Mouse (Mus musculus) MEL-GATA-1-ER (cell line): Measurements from ENCODE around the gene Pdia6.

Experiments
- DNase-seq: peaks from one replicate; pipeline ENCODE4 v3.0.0-alpha.2; 2012; ENCODE audit warnings: low read depth; ENCODE audit errors: extremely low read depth

The Pdia6 gene

DNA sequence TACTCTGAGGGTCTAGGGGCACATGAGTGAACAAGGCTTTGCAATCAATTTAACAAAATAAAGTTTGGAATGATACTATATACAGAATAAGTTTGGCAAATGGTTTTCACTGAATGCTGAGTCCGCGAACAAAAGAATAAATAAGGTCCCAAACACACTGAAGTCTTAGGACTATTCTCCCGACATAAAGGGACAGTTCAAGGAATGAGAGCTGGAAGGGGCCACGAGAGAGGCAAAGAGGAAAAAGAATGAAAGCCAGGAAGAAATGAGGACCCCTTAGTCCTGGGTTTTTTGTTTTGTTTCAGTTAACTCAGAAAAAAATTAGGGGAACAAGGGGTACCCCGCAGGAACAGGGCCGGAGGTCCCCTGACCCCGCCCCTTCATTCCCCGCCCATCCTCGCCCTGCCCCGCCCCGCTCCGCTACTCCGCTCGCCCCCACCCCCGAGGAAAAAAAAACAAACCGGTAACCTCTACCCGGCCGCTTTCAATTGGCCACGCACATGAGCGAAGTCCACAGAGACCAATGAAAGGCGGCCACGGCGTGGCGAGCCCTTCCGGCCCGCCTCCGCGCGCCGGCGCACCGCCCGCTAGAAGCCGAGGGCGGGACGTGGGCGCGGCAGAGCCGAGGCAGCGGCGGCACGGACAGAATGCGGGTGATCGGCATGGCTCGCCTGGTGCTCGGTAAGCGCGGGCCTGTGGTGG lies at the start of gene Pdia6:
TSS of gene Pdia6 (plus strand) at position 575 of the 702 bp plus-strand sequence.
- DNase-seq, result peak; percentile 80

DNA sequence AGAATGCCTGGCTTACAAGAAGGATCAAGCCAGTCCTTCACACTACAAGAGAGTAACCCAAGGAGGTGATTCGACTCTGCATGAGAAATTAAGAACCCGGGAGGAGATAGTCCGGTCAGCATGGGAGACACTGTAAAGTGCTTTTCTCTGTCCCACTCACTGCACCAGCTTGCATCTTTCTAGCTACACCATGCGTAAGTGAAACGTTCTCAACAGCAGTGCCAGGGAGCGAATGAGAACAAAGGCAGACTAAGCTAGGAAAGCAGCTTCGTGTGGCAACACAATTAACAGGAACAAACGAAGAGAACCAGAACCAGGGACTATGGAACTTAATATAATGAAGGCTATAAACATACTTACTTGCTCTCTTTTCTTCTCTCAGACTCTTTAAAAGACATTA lies 48.0 kb upstream of the Pdia6 start:
- no peak for DNase-seq

DNA sequence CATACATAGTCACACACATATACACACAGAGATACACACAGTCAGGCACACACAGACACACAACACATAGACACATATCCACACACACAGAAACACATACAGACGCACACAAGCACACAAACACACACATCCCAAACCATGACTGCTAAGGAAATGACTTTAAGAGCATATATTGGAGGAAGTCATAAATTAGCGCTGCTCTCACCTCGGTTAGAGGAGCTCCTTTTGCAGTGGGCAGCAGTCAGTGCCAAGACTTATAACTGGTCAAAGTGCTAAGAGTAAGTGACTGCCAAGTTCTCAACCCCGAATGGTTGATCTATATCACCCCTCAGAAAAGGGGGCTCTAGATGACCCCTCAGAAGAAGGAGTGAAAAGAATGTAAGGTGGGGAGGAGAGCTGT lies 47.2 kb upstream of the Pdia6 start:
- DNase-seq, result no peak

DNA sequence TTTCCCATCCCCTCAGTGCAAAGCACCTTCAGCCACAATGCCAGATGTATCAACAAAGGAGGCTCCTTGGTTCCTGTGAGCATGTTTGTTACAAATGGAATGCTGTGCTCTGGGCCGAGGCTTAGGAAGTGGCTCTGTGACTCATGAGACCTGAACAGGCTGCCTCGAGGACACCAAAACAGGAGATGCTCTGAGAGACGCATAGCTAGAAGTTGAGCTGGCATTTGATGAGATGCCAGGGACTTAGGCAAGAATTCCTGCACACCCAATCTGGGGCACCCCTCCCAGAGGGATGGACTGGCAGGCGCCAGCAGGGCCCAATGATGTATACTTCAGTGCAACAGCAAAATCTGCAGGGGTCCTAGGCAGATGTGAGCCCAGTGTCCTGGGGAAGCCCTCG lies 45.7 kb upstream of the Pdia6 start:
- no peak for DNase-seq

DNA sequence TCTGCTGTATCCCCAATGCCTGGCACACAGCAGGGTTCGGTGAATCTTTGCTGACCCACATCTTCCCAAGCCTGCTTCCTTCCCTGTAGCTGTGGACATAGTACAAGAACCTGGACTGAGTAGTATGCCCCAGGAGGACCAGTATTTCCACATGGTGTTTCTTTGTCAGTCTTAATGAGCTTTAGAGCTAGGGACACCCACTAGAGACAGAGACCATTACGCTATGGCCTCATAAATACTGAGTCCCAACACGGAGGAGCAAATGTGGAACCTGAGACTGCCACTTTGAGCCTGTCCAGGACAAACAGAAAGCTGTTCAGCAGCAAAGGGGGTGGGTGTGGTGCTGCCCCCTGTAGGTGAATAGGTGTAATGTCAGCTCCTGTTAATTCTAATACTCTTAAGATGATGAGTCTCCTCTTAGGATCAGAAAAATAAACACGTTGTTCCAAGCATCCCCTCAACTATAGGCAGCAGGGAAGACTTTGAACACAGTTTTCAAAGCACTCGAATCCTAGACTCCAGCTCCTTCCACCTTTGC lies 44.4 kb upstream of the Pdia6 start:
- peak; percentile 7 for DNase-seq

DNA sequence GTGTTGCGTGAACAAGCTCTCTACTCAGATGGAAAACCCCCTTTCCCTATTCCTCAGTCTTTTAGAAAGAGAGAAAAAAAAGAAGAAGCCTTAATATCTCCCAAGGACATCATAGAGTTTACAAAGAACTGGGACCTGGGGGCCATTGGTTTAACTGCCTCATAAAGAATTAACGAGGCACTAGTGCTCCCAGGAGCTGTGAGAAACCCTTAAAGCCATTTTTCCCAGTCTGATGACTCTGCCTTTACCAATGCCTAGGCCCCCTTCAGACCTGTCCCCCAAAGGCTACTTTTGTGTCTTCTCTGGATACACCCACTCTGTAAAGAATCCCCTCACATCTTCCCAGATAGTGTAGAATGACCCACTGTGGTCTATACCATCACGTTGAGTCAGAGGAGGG lies 43.3 kb upstream of the Pdia6 start:
- DNase-seq, result no peak

DNA sequence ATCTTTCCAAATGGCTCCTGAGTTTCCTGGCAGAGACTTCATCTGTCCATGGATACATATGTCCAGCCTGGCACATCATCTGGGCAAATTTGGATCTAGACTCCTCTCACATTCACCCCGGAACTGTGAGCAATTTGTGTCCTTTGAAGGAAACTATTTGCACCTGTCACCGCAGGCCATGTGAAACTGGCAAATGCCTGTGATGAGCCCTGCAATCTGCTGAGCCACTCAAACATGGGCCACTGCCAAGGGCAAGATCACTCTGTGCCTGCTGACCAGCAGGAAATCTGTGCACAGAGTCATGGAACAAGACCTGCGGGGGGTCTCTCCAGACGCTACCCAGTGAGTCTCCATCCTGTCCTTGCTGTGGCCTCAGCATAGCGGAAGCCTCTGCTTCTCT lies 41.3 kb upstream of the Pdia6 start:
- no peak for DNase-seq

DNA sequence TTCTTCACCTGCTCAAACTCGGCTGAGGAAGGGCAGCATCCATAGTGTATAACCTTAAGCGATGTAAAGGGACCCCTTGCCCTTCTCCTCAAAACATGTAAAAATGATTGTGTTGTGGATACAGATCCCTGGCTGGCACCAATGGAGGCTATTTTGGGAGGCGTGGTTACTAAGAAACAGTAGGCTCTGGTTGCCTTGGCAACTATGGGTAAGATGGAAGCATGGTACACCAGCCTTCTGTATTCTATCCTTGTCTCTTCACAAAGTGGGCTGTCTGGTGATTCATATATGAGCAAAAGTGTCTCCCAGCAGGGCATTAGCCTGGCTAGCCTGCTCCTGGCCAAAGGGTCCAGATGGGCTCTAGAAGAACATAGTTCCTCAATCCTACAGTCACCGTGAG lies 38.4 kb upstream of the Pdia6 start:
- DNase-seq, result no peak

DNA sequence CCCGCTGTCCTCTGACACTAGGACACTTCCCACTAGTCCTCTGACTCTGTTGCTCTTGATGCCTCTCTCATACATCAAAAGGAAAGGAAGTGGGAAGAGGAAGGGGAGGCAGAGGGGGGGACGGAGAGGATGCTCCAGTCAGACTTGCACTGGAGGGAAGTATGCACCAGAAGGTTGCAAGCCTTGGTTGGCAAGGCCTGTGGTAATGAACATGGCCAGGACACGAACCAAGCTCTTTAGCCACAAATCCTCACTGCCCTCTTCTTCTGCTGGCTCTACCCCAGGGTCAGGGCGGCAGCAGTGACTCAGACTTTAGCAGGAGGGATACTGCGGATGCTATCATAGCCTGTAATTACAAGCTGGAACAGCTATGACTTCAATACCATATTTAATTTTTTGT lies 35.8 kb upstream of the Pdia6 start:
- no peak for DNase-seq

DNA sequence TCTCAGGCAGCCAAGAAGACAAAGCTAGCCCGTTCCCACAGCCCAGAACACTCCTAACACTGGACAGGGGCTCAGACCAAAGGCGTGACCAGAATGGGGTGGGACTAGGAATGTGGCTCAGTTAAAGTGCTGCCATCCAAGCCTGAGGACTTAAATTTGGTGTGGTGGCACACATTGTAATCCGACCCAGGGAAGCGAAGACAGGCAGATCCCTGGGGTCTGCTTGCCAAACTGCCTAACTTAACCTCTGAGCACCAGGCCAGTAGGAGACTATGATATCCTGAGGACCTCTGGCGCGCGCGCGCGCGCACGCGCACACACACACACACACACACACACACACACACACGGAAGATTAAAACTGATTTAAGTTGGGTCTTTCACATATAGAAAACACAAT lies 34.8 kb upstream of the Pdia6 start:
- no peak for DNase-seq

DNA sequence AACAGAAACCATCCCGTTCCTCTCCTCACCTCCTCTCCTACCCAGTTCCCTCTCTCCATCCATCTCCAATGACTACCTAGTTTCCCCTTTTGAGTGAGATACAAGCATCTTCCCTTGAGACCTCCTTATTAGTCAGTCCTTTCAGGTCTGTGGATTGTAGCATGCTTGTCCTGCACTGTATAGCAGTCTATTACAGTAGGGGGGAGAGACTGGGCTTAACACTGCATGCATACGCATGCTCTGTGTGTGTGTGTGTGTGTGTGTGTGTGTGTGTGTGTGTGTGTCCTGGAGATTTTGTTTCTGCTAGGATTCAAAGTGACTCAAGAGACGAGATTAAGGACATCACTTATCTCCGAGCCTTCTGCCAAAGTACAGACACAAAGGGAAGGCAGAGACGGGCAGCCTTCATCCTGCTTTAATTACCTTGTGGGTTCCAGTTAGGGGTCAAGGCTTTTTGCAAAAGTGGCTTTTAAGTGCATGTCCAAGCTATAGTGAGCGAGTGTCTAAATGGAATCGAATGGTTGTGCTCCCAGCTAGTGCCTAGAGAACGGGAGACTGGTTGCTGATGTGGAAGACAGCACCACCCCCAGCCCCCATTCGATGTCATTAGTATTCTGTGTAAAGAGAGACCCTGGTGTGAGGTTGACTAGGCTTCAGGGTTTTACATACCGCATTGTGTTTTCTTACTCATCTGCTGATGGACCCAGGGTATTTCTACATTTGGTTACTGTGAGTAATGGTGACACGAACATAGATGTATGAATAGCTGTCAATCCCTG lies 30.6 kb upstream of the Pdia6 start:
- DNase-seq, result no peak

DNA sequence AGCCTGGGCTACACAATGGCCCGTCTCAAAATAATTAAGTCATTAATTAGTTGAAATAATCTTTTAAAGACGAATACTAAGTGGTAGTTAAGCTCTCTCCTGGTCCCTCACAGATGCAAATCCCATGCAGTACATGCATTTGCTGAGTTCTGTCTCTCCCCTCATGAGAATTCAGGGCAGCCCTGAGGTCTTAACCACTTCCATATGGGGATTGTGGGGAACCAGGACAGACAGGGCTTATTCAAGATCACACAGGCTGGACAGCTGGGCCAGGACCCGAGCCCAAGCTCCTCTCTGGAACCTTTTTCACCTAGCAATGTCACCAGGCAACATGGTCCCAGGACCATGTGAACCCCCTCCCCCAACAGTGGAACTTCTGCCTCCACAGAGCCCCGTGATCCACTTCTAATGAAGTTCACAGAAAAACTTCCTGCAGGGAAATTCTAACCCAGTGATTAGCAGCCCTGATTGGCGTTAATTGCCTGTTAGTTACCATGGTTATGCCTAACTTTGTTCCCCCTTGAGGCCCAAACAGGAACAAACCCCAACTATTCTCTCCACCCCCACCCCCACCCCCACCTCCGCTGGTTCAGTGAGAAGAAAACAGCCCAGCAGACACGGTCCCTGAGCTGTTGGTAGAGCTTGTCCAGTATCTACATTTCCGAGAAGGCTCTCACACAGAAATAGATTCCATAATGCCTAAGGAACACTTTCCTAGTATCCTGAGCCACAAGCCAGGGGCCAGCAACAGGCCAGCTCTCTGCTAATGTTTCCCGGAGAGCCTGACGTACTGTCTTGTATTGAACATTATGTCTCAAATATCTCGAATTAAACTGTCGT lies 27.5 kb upstream of the Pdia6 start:
- no peak for DNase-seq

DNA sequence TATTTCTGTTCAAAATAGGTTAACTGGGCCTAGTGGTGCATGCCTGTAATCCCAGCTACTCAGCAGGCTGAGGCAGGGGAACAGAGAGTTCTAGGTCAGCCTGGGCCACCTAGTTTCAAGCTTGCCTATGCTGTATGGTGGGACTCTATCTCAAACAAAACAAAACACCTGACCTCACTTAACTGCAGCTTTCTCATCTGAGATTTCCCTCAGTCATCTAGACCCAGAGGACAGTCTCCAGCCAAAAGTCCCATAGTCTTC lies 27.0 kb upstream of the Pdia6 start:
- no peak for DNase-seq

DNA sequence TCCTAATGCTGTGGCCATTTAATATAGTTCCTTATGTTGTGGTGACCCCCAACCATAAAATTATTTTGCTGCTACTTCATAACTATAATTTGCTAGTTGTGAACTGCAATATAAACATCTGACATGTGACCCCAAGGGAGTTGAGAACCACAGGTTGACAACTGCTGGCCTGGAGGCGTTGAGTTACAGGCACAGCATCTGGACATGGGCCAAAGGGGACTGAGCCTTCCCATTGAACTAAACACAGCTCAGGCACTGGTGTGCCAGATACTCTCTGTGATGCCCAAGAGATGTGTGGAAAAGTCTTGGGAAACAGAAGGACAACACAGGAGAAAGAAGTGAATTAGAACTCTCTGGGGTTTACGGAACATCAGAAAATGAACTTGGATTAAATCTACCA lies 25.3 kb upstream of the Pdia6 start:
- DNase-seq, result no peak

DNA sequence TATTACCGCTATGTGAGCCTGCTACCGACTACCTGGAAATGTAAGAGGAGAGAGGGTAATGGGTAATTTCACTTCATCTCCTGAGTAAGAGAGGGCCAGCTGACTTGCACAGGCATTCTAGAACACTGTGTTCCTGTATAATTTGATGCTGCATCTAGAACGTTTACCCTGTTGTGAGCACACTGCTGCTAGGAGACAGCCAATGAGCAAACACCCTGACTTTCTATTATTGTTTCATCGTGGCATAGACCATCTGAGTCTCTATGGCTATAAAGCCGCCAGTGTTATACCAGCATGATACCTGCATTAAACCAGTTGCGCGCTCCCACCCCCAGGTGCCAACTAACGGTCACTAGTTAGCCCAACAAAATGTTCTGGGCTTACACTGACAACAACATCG lies 24.7 kb upstream of the Pdia6 start:
- no peak for DNase-seq

DNA sequence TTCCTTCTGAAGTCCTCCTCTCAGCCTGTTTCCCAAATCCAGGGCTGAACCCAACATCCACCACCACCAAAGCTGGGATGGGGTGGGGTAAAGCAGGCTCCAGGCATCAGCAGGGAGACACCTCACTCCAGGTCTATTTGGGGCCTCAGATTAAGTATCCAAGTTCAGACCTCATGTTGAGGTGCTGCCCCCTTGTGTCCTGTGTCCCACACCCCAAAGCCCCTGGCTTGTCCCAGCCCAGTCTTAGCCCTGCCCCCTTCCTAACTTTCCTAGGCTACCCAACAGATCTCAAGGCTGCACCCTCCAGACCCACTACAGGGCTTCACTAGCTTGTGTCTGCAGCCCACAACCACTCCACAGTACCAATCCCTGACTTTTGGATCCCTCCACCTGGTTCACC lies 24.3 kb upstream of the Pdia6 start:
- no peak for DNase-seq

DNA sequence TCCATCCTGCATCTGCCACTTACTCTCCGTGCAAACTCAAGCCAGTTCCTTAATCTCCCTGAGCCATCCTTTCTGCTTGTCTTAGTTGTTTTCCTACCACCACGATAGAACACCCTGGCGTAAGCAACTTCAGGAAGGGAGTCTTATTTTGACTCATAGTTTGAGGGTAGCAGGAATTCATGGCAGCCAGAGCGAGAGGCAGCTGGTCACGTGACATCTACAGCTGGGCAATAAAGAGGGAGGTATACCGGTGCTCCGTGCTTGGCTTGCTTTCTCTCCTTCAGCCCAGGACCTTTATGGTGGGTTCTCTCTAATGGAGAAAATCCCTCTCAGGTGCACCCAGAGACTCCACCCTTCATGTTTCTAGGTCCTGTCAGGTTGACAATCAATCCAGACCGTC lies 15.4 kb upstream of the Pdia6 start:
- DNase-seq, result no peak

DNA sequence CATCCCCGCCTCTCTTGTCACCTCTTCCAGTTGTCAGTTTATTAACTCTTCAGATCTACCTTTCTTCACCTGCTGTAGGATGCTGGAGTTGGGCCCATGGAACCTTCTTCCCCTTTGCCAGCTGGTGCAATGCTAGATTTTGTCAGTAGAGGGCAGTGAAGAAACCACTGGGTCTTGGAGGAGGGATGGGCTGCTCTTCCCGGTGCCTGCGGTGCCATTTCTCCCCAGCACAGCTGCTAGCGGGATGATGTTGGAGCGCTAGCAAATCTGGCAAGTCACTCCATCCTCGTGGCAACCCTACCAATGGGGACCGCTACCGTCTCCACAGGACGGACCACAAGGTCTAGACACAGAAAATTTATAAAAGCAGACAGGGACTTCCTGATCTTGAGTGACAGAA lies 13.3 kb upstream of the Pdia6 start:
- DNase-seq, result peak; percentile 40

DNA sequence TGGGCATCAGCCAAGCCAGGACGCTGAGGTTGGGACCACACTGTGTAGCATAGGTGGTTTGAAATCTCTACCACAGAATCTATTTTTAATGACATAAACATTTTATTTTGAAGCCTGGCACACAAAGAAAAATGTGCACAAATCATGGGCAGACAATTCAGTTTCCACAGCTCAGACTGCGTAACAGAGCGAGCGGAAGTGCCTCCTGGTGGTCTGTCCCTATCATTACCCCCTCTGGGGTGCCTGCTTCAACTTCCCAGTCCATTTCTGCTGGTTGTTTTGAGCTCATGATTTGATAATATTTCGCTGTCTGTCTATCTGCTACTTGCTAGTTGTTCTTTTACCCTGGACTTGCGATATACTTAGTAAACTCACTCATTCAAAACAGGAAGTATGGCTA lies 10.7 kb upstream of the Pdia6 start:
- DNase-seq, result peak; percentile 37

DNA sequence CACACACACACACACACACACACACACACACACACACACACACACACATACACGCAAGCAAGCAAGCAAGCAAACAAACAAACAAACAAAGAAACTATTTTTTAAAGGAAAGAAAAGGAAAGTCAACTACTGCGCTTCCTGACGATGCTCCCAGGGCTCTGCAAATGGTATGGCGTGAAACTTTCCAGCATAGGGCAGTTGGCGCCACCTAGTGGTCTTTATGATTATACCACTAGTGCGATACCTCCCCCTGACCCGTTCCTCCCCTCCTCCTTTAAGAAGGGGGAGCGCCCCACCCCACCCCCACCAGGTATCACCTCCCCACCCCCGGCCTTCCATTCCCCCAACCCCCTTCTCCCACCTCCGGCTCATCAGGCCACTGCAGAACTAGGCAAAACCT lies 9.4 kb upstream of the Pdia6 start:
- peak; percentile 34 for DNase-seq

DNA sequence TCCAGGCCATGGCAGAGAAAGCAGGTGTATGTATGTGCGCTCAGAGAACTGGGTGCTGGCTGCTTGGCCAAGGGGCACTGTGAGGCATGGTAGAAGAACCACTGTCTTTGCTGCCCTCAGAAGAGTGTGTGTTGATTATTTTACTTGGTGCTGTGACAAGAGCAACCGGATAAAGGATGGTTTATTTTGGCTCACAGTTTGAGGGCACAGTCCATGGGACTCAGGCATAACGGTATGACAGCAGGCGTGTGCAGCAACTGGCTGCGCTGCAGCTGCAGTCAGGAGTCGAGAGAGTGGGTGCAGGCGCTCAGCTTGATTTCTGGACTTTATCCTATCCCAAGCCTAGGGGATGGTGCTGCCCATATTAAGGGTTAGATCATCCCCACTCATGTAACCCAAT lies 7.9 kb upstream of the Pdia6 start:
- DNase-seq, result no peak

DNA sequence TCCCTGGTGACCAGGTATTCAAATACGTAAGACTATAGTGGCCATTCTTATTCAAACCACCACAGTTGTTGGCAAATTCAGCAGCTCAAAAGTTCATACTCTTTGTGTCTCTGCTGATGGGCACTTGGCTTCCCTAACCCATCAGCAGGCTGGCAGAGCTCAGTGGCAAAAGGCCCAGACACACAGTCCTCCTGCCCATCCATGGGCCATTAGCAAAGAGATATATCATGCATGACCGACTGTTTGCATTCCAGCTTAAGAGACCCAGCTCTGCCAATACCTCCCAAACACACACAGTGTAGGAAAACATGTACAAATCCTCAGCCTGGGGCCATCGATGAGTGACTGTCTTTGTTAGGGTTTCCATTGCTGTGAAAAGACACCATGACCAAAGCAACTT lies 5.3 kb upstream of the Pdia6 start:
- no peak for DNase-seq
